Mouse (Mus musculus) E14TG2a.4 (cell line): ENCODE results near the gene Cryge.

Experiments used
- H3K27me3 ChIP-seq: 2 replicates; pipeline ENCODE4 v1.6.1; 2014; ENCODE audit warnings: low read length, control low read depth; ENCODE audit not compliant: insufficient read depth
- H3K36me3 ChIP-seq: 2 replicates; pipeline ENCODE4 v1.6.1; 2014; ENCODE audit warnings: low read length, control low read depth; ENCODE audit not compliant: insufficient read depth
- H3K4me1 ChIP-seq: replicated peaks from 2 replicates; pipeline ENCODE4 v1.6.1; 2014; ENCODE audit warnings: low read depth, low read length, control low read depth
- H3K4me3 ChIP-seq: replicated peaks from 2 replicates; pipeline ENCODE4 v1.5.1; 2014; ENCODE audit warnings: mild to moderate bottlenecking, low read length
- H3K9me3 ChIP-seq: 2 replicates; pipeline ENCODE4 v1.6.1; 2014; ENCODE audit warnings: low read length, control low read depth
- CTCF ChIP-seq: conservative IDR thresholded peaks from 2 replicates; pipeline ENCODE4 v1.5.1; 2014; ENCODE audit warnings: low read length
- NANOG ChIP-seq: IDR thresholded peaks from 2 replicates; pipeline ENCODE4 v1.6.1; 2014; ENCODE audit warnings: borderline replicate concordance, low read length, mixed read lengths
- POU5F1 ChIP-seq: IDR thresholded peaks from 2 replicates; pipeline ENCODE4 v1.6.1; 2014; ENCODE audit warnings: low read length, borderline replicate concordance

The Cryge gene

GRCm38 (mm10) chr1:65004526-65004925, 46.4 kb downstream of the Cryge start:
- H3K27me3 ChIP-seq: peaks cover 3% of the 10 kb centered on the region; the same call in 1 of the 2 replicates
- TF ChIP-seq NANOG: no peak
- TF ChIP-seq POU5F1: no peak
- no peak for TF ChIP-seq CTCF
- H3K4me3 ChIP-seq: no peak overlapping the region

More at GRCm38 (mm10) chr1:65004526-65004925, 46.4 kb downstream of the Cryge start:
- Histone ChIP-seq H3K4me1 (peaks cover 7% of the 10 kb centered on the region; the same call in 1 of the 2 replicates), H3K36me3 (no peaks in the 10 kb centered on the region), H3K9me3 (peaks cover 6% of the 10 kb centered on the region; the same call in 1 of the 2 replicates)
